Mouse (Mus musculus) ES-E14 (cell line): ENCODE results near the gene Fam57a. TPM values are rescaled to one million over a fixed set of nuclear protein-coding genes. Genes with fewer than 3 reads are reported as not detected.

ENCODE experiments used
- DNase-seq: peaks from one replicate; pipeline ENCODE4 v3.0.0-alpha.2; 2013; ENCODE audit warnings: low read depth, low spot score
- H3K27ac ChIP-seq: 2 replicates; pipeline ENCODE4 v1.5.1; 2012; ENCODE audit warnings: low read depth, mild to moderate bottlenecking, low read length, moderate library complexity, mixed read lengths; ENCODE audit not compliant: poor library complexity, insufficient read depth, severe bottlenecking
- H3K36me3 ChIP-seq: 2 replicates; pipeline ENCODE4 v1.6.1; 2012; ENCODE audit warnings: mild to moderate bottlenecking, low read length, moderate library complexity, mixed read lengths; ENCODE audit not compliant: control insufficient read depth, poor library complexity, insufficient read depth, severe bottlenecking
- H3K4me1 ChIP-seq, 2 experiments: fragments of 150-350 bp in 1 of 2; sonication (generic) in 1 of 2; 2 replicates each; pipeline ENCODE4 v1.6.1; 2012; ENCODE audit warnings: low read length in 2 of 2, mild to moderate bottlenecking in 1 of 2, mixed read lengths in 1 of 2; ENCODE audit not compliant: control insufficient read depth in 2 of 2, insufficient read depth in 2 of 2, poor library complexity in 1 of 2
- H3K4me3 ChIP-seq, 2 experiments: fragments of 150-350 bp in 1 of 2; sonication (generic) in 1 of 2; 2 replicates each; pipeline ENCODE4 v1.5.1; 2012; ENCODE audit warnings: low read length in 2 of 2, low read depth in 1 of 2, mild to moderate bottlenecking in 1 of 2, mixed read lengths in 1 of 2; ENCODE audit not compliant: insufficient read depth in 1 of 2, poor library complexity in 1 of 2, severe bottlenecking in 1 of 2
- H3K9ac ChIP-seq: 2 replicates; pipeline ENCODE4 v1.6.1; 2012; ENCODE audit warnings: low read depth, mild to moderate bottlenecking, low read length, mixed read lengths; ENCODE audit not compliant: poor library complexity, insufficient read depth, severe bottlenecking
- H3K9me3 ChIP-seq: fragments of 150-350 bp; sonication (generic); 2 replicates; pipeline ENCODE4 v1.6.1; 2012; ENCODE audit warnings: low read depth, mild to moderate bottlenecking, low read length; ENCODE audit not compliant: control insufficient read depth, insufficient read depth
- CHD2 ChIP-seq: IDR thresholded peaks from 2 replicates; pipeline ENCODE4 v1.6.1; 2014; ENCODE audit warnings: mild to moderate bottlenecking, low read depth, low read length, inconsistent platforms
- HCFC1 ChIP-seq: IDR thresholded peaks from 2 replicates; pipeline ENCODE4 v1.6.1; 2012; ENCODE audit warnings: low read length, inconsistent platforms, borderline replicate concordance; ENCODE audit not compliant: insufficient read depth
- MAFK ChIP-seq: IDR thresholded peaks from 2 replicates; pipeline ENCODE4 v1.6.1; 2014; ENCODE audit warnings: mild to moderate bottlenecking, low read depth, low read length, inconsistent platforms; ENCODE audit not compliant: insufficient read depth
- ZC3H11A ChIP-seq: IDR thresholded peaks from 2 replicates; pipeline ENCODE4 v1.6.1; 2012; ENCODE audit warnings: low read depth, mild to moderate bottlenecking, inconsistent platforms, low read length, borderline replicate concordance
- ZNF384 ChIP-seq: IDR thresholded peaks from 2 replicates; pipeline ENCODE4 v1.6.1; 2012; ENCODE audit warnings: low read depth, low read length, inconsistent platforms
- in situ Hi-C, 2 experiments: fragments of 600-800 bp; cut with MboI; formaldehyde crosslinking; loops; one replicate each; pipeline ENCODE4 v1.15.1; 2025; ENCODE audit warnings: low sequenced_read_pairs in 2 of 2, inconsistent platforms in 1 of 2; ENCODE audit not compliant: unreplicated experiment in 2 of 2
- total RNA-seq: library from RNA; depleted of rRNA; stranded (reverse); fragments of 300-350 nt; gene quantifications from 2 replicates; pipeline ENCODE4 v1.2.3, GENCODE M21; 2012

Fam57a gene
- total RNA-seq, 1 experiment: 11.3 TPM

GRCm38 (mm10) chr11:76255431-76256001, 76.0 kb downstream of the Fam57a start:
- in situ Hi-C loops: loop anchor here in 1 of 2 experiments (5.0 kb wide), 1 partner anchor 152 kb away; the partner anchor contains the start of gene Timm22
- H3K27ac ChIP-seq: no peak overlapping the region
- no peak overlapping the region for H3K9ac ChIP-seq
- no peak for DNase-seq
- H3K4me1 ChIP-seq: peaks cover 0 to 2% of the 10 kb centered on the region in 2 experiments; a peak in 1 of 4 replicates
- peaks cover 6% of the 10 kb centered on the region for H3K36me3 ChIP-seq
- TF ChIP-seq MAFK (no peak), ZC3H11A (no peak), CHD2 (no peak), ZNF384 (no peak), HCFC1 (no peak)
- no peak overlapping the region for H3K4me3 ChIP-seq
- no peaks in the 10 kb centered on the region for H3K9me3 ChIP-seq

- TF ChIP-seq HCFC1 (no peak), CHD2 (no peak), ZNF384 (no peak), ZC3H11A (no peak), MAFK (no peak)
- no peak for DNase-seq
- peaks cover 10% of the 10 kb centered on the region for H3K36me3 ChIP-seq
- no peaks in the 10 kb centered on the region for H3K9me3 ChIP-seq
- no peak overlapping the region for H3K9ac ChIP-seq
- in situ Hi-C loops: loop anchor here in 1 of 2 experiments (5.0 kb wide), 1 partner anchor 151 kb away; the partner anchor contains the start of gene Timm22
- H3K4me3 ChIP-seq: no peak overlapping the region
- H3K27ac ChIP-seq: no peak overlapping the region
- peaks cover 0 to 2% of the 10 kb centered on the region in 2 experiments; a peak in 1 of 4 replicates for H3K4me1 ChIP-seq
These were observed 76.7 kb downstream of the Fam57a start for GRCm38 (mm10) chr11:76256129-76256528.

- no peak overlapping the region for H3K4me3 ChIP-seq
- no peak for DNase-seq
- peaks cover 10% of the 10 kb centered on the region for H3K36me3 ChIP-seq
- TF ChIP-seq MAFK: no peak
- TF ChIP-seq ZC3H11A: no peak
- TF ChIP-seq ZNF384: no peak
- no peak for TF ChIP-seq HCFC1
- TF ChIP-seq CHD2: no peak
- in situ Hi-C loops: loop anchor here in 1 of 2 experiments (5.0 kb wide), 1 partner anchor 150 kb away; the partner anchor contains the start of gene Timm22
- H3K4me1 ChIP-seq: peaks cover 0 to 2% of the 10 kb centered on the region in 2 experiments; a peak in 1 of 4 replicates
- H3K27ac ChIP-seq: no peak overlapping the region
- no peaks in the 10 kb centered on the region for H3K9me3 ChIP-seq
- no peak overlapping the region for H3K9ac ChIP-seq
These were observed 77.9 kb downstream of the Fam57a start for GRCm38 (mm10) chr11:76257386-76257785.

GRCm38 (mm10) chr11:76258511-76258910, 79.0 kb downstream of the Fam57a start:
- H3K36me3 ChIP-seq: peaks cover 10% of the 10 kb centered on the region
- H3K4me1 ChIP-seq: peaks cover 0 to 10% of the 10 kb centered on the region in 2 experiments; a peak in 3 of 4 replicates

More at GRCm38 (mm10) chr11:76258511-76258910, 79.0 kb downstream of the Fam57a start:
- H3K9ac ChIP-seq: no peak overlapping the region
- H3K27ac ChIP-seq: no peak overlapping the region
- in situ Hi-C loops: loop anchor here in 1 of 2 experiments (5.0 kb wide), 1 partner anchor 149 kb away; the partner anchor contains the start of gene Timm22
- no peak for TF ChIP-seq CHD2
- no peak for TF ChIP-seq ZC3H11A
- no peak for TF ChIP-seq ZNF384
- TF ChIP-seq HCFC1: no peak
- TF ChIP-seq MAFK: no peak
- H3K4me3 ChIP-seq: no peak overlapping the region
- DNase-seq: no peak
- no peaks in the 10 kb centered on the region for H3K9me3 ChIP-seq
